Mouse (Mus musculus) forebrain, embryonic 13.5 days (tissue): ENCODE measurements around the gene Hs3st3a1. TPM values are rescaled to one million over a fixed set of nuclear protein-coding genes. Genes with fewer than 3 reads are reported as not detected.

ENCODE experiments used
- ATAC-seq: fragments of 200-750 bp; cut with Nextera tagmentation; 2 replicates; pipeline ENCODE4 v1.8.0; 2017
- H3K27ac ChIP-seq: fragments of 300-500 bp; sonication (generic); 2 replicates; pipeline ENCODE4 v1.5.1; 2015; ENCODE audit warnings: inconsistent platforms, mild to moderate bottlenecking, moderate library complexity
- H3K27me3 ChIP-seq: fragments of 300-500 bp; sonication (generic); 2 replicates; pipeline ENCODE4 v1.6.1; 2015; ENCODE audit warnings: mild to moderate bottlenecking, inconsistent platforms
- H3K36me3 ChIP-seq: fragments of 300-500 bp; sonication (generic); 2 replicates; pipeline ENCODE4 v1.6.1; 2015; ENCODE audit warnings: mild to moderate bottlenecking, inconsistent platforms; ENCODE audit not compliant: poor library complexity, severe bottlenecking
- H3K4me1 ChIP-seq: fragments of 300-500 bp; sonication (generic); 2 replicates; pipeline ENCODE4 v1.6.1; 2015; ENCODE audit warnings: inconsistent platforms
- H3K4me2 ChIP-seq: fragments of 300-500 bp; sonication (generic); 2 replicates; pipeline ENCODE4 v1.6.1; 2015; ENCODE audit warnings: inconsistent platforms, mild to moderate bottlenecking, moderate library complexity
- H3K4me3 ChIP-seq: fragments of 300-500 bp; sonication (generic); 2 replicates; pipeline ENCODE4 v1.5.1; 2015; ENCODE audit warnings: mild to moderate bottlenecking, inconsistent platforms
- H3K9ac ChIP-seq: fragments of 300-500 bp; sonication (generic); 2 replicates; pipeline ENCODE4 v1.6.1; 2015; ENCODE audit warnings: mild to moderate bottlenecking, inconsistent platforms
- H3K9me3 ChIP-seq: fragments of 300-500 bp; sonication (generic); replicated peaks from 2 replicates; pipeline ENCODE4 v1.6.1; 2016; ENCODE audit warnings: inconsistent platforms
- WGBS: fragments of 180-500 bp; shearing (Covaris S2); methylation state at CpG from one replicate; pipeline ENCODE4 v1.1.7; 2015; 5-methylcytosine and 5-hydroxymethylcytosine counted together
- polyA plus RNA-seq: library from polyadenylated mRNA; unstranded; fragments of >200 nt; fragmentation: Nextera tagmentation; extraction: Ambion mirVana; gene quantifications from 2 replicates; pipeline ENCODE4 v1.2.1, GENCODE M21; 2015

The Hs3st3a1 gene
- polyA plus RNA-seq, 1 experiment from 2014 or later: 0.15 TPM

- Histone ChIP-seq H3K27ac (no peak overlapping the region), H3K9ac (no peak overlapping the region), H3K9me3 (no peaks in the 10 kb centered on the region), H3K4me3 (no peak overlapping the region), H3K36me3 (no peaks in the 10 kb centered on the region), H3K4me2 (no peak overlapping the region), H3K27me3 (peaks cover 34% of the 10 kb centered on the region; the same call in 1 of the 2 replicates), H3K4me1 (peaks cover 9% of the 10 kb centered on the region; the same call in 1 of the 2 replicates)
- WGBS: 66% methylated on average over 3 of the region's 3 CpGs
- ATAC-seq: no peak
These were observed 60.8 kb downstream of the Hs3st3a1 start for GRCm38 (mm10) chr11:64495935-64496334.

- Histone ChIP-seq H3K27ac (no peak overlapping the region), H3K4me3 (no peak overlapping the region), H3K27me3 (peaks cover 31% of the 10 kb centered on the region; the same call in 1 of the 2 replicates), H3K9me3 (no peaks in the 10 kb centered on the region), H3K4me2 (no peak overlapping the region), H3K4me1 (peaks cover 8% of the 10 kb centered on the region; the same call in 1 of the 2 replicates), H3K9ac (no peak overlapping the region), H3K36me3 (no peaks in the 10 kb centered on the region)
- ATAC-seq: no peak
- WGBS: 72% methylated on average over 3 of the region's 3 CpGs
These were observed 61.5 kb downstream of the Hs3st3a1 start for GRCm38 (mm10) chr11:64496677-64497076.

- no peaks in the 10 kb centered on the region; the same call in 1 of the 2 replicates for H3K9me3 ChIP-seq
- 83% methylated on average over 5 of the region's 5 CpGs for WGBS
These were observed 65.5 kb downstream of the Hs3st3a1 start for GRCm38 (mm10) chr11:64500536-64501112.

DNA sequence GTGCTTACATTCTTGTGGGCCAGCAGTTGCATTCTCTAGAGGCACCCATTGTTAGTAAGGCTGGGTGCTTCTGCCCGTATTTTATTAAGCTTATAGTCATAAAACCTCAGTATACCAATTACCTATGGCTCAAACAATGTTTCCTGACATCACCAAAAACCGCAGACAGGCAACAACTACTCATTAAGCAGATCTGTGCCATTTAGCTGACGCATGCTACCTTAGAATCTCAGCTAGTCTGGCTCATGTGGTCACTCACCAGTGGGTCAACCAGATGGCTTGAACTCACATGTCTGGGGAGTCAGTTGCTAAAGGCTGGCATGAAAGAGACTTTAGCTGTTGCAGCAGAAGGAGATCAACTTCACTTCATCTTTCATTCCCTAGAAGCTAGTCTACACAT is 67.9 kb downstream of the Hs3st3a1 start:
- WGBS: 81% methylated on average over 3 of the region's 3 CpGs

More at GRCm38 (mm10) chr11:64500536-64501112, 65.5 kb downstream of the Hs3st3a1 start:
- Histone ChIP-seq H3K4me3 (no peak overlapping the region), H3K36me3 (no peaks in the 10 kb centered on the region), H3K27ac (no peak overlapping the region), H3K27me3 (no peaks in the 10 kb centered on the region; the same call in 1 of the 2 replicates), H3K4me2 (no peak overlapping the region), H3K4me1 (no peaks in the 10 kb centered on the region), H3K9ac (no peak overlapping the region)
- no peak for ATAC-seq

DNA sequence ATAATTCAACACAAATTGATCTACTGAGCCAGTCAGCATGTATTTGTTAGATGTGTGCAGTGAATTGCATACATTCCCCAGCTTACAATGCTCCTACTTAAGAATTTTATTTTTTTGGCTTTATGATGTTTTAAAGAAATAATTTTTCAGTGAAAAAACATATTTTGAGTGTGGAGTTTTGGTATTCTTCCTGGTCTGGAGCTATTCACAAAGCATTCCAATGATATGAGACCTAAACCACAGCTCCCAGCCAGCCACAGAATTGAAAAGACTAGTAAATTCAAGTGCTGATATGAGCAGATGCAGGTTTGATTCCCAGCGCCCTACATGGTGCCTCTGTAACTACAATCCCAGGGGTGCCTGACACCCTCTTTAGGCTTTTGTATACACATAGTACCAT is 70.8 kb downstream of the Hs3st3a1 start:
- Histone ChIP-seq H3K4me1 (no peaks in the 10 kb centered on the region), H3K27ac (no peak overlapping the region), H3K4me2 (no peak overlapping the region), H3K27me3 (no peaks in the 10 kb centered on the region), H3K36me3 (no peaks in the 10 kb centered on the region), H3K9me3 (no peaks in the 10 kb centered on the region; the same call in 1 of the 2 replicates), H3K9ac (no peak overlapping the region), H3K4me3 (no peak overlapping the region)
- no peak for ATAC-seq
- 96% methylated on average over 1 of the region's 1 CpGs for WGBS

More for the DNA sequence above, 67.9 kb downstream of the Hs3st3a1 start:
- H3K4me2 ChIP-seq: no peak overlapping the region
- H3K4me3 ChIP-seq: no peak overlapping the region
- no peaks in the 10 kb centered on the region for H3K36me3 ChIP-seq
- no peak overlapping the region for H3K9ac ChIP-seq
- H3K9me3 ChIP-seq: no peaks in the 10 kb centered on the region; the same call in 1 of the 2 replicates
- ATAC-seq: no peak
- H3K27ac ChIP-seq: no peak overlapping the region
- no peaks in the 10 kb centered on the region for H3K27me3 ChIP-seq
- no peaks in the 10 kb centered on the region for H3K4me1 ChIP-seq

DNA sequence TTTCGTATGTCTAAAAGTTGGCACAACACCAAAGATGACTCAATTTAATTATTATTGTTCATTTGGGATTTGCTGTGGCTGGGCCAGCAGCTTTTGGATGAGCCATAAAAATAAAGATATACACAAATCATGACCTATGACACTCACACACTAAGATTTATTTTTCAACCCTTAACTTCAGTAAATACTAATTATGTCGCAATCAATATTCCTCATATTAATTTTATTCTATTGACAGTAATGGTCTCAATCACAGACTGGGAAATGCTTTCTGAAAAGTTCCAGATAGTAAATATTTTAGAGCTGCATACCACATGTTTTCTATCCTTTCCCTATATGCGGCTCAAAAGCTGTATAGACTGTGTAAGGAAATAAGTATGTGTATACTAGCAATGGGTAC is 71.9 kb downstream of the Hs3st3a1 start:
- WGBS: 89% methylated on average over 3 of the region's 3 CpGs

DNA sequence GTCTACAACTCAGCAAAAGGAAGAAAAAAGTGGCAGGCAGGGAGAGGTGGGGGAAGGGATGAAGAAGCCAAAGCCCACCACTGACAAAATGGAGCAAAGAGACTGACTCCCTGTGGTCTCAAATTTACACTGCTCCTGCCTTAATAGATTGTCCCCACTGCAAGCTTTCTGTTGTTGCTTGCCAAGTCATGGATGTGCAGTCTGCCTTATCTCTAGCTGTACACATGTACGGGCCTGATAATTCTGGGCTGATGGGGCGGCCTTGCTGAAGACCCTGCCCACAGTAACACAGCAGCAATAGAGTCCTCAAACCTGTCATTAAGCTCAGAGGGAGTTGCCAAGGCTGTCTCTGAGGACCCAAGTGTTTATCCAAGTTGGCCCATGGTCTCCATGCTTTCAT is 74.0 kb downstream of the Hs3st3a1 start:
- H3K4me3 ChIP-seq: no peak overlapping the region
- no peaks in the 10 kb centered on the region for H3K4me1 ChIP-seq
- no peaks in the 10 kb centered on the region for H3K27me3 ChIP-seq
- H3K36me3 ChIP-seq: no peaks in the 10 kb centered on the region
- no peak overlapping the region for H3K4me2 ChIP-seq
- H3K27ac ChIP-seq: no peak overlapping the region
- no peak overlapping the region for H3K9ac ChIP-seq
- no peaks in the 10 kb centered on the region; the same call in 1 of the 2 replicates for H3K9me3 ChIP-seq
- 91% methylated on average over 2 of the region's 2 CpGs for WGBS
- ATAC-seq: no peak

More for the DNA sequence above, 71.9 kb downstream of the Hs3st3a1 start:
- Histone ChIP-seq H3K27me3 (no peaks in the 10 kb centered on the region), H3K4me1 (no peaks in the 10 kb centered on the region), H3K9me3 (no peaks in the 10 kb centered on the region; the same call in 1 of the 2 replicates), H3K4me3 (no peak overlapping the region), H3K36me3 (no peaks in the 10 kb centered on the region), H3K27ac (no peak overlapping the region), H3K9ac (no peak overlapping the region), H3K4me2 (no peak overlapping the region)
- ATAC-seq: no peak

GRCm38 (mm10) chr11:64512301-64512700 is 77.2 kb downstream of the Hs3st3a1 start:
- Histone ChIP-seq H3K27me3 (no peaks in the 10 kb centered on the region), H3K4me2 (no peak overlapping the region), H3K9me3 (no peaks in the 10 kb centered on the region), H3K4me1 (no peaks in the 10 kb centered on the region), H3K27ac (no peak overlapping the region), H3K4me3 (no peak overlapping the region), H3K9ac (no peak overlapping the region), H3K36me3 (no peaks in the 10 kb centered on the region)
- no peak for ATAC-seq
- WGBS: 80% methylated on average over 4 of the region's 4 CpGs

DNA sequence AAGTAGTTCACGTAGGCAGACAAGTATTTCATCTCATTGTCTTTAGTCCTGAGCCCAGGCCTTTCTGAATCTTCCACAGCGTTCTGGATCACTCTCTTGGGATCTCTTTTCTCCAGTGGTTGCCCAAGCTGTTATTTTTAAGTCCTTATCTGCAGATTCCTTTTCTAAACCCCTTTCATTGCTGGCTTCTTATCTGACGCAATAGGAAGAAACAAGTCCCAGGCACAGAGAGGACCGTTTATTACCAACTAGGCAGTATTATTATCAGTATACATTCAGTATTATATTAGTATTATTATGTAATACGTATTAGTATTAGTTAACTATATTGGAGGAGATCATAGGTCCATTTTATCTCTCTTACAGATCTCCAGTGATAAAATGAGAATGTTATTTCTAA is 78.3 kb downstream of the Hs3st3a1 start:
- 93% methylated on average over 5 of the region's 5 CpGs for WGBS
- Histone ChIP-seq H3K27ac (no peak overlapping the region), H3K4me3 (no peak overlapping the region), H3K9ac (no peak overlapping the region), H3K4me2 (no peak overlapping the region), H3K4me1 (no peaks in the 10 kb centered on the region), H3K27me3 (peaks cover 7% of the 10 kb centered on the region; the same call in 1 of the 2 replicates), H3K9me3 (no peaks in the 10 kb centered on the region), H3K36me3 (no peaks in the 10 kb centered on the region)
- ATAC-seq: no peak

DNA sequence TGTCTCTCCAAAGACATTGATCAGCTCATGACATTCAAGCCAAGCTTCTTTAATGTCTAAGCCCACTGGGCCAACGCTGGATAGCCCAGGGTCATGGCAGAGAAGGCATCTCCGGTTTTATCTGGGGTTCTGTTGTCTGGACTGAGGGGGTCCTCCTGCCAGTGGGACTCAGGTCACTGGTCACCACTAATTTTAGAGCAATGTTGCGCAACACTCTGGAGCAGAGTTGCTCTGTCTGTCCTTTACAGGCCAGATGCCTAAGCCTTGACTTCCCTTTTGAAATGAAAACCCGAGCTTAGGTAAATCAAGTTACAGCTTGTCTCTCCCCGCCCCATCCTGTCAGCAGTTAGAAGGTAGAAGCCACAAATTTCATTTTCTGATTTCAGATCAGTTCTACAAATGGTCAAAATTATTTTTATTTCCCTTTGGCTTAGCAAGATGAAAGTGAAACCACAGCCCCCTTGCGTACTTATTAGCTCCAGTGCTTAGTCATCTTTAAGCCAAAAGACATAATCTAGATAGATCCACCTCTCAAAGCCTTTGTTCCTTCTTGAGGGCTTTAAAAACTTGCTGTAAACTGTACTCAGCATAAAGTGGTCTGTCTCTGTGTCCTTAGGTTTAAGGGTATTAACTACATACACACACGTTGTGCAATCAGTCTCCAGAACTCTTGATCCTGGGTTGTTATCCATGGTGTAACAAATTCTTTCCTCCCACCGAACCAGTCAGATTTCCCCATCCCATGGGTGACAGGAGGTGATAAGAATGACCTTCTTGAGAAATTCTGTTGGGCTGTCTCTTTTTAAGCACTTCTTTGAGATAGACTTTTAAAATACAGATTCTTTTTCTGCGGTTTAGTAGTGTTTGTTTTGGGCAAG is 81.8 kb downstream of the Hs3st3a1 start:
- Histone ChIP-seq H3K36me3 (no peaks in the 10 kb centered on the region), H3K9ac (no peak overlapping the region), H3K27ac (no peak overlapping the region), H3K27me3 (peaks cover 36% of the 10 kb centered on the region), H3K4me2 (no peak overlapping the region), H3K4me3 (no peak overlapping the region), H3K4me1 (no peaks in the 10 kb centered on the region), H3K9me3 (no peaks in the 10 kb centered on the region)
- WGBS: 93% methylated on average over 9 of the region's 9 CpGs
- ATAC-seq: no peak

GRCm38 (mm10) chr11:64518146-64518841 is 83.2 kb downstream of the Hs3st3a1 start:
- H3K36me3 ChIP-seq: no peaks in the 10 kb centered on the region
- H3K4me1 ChIP-seq: no peaks in the 10 kb centered on the region
- WGBS: 73% methylated on average over 6 of the region's 6 CpGs

More at GRCm38 (mm10) chr11:64518146-64518841, 83.2 kb downstream of the Hs3st3a1 start:
- Histone ChIP-seq H3K27ac (no peak overlapping the region), H3K27me3 (peaks cover 48% of the 10 kb centered on the region), H3K4me2 (no peak overlapping the region), H3K4me3 (no peak overlapping the region), H3K9ac (no peak overlapping the region), H3K9me3 (no peaks in the 10 kb centered on the region)
- no peak for ATAC-seq
